Mouse (Mus musculus): ENCODE measurements around the gene Ucn2. TPM values are rescaled to one million over a fixed set of nuclear protein-coding genes. Genes with fewer than 3 reads are reported as not detected.

Gene Ucn2
- not detected for polyA plus RNA-seq (2017; shearing (Covaris generic))

DNA sequence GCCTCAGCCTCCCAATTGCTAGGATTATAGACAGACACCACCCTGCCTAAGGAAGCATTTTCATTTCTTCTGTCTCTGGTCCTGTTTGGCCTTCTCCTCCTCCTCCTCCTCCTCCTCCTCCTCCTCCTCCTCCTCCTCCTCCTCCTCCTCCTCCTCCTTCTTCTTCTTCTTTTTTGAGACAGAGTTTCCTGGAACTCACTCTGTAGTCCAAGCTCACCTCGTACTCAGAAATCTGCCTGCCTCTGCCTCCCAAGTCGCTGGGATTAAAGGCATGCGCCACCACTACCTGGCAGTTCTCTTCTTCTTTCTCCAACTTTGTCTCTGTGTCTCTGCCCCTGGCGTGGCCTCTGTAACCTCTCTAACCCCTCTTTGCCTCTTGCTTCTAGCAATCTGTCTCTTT lies at the start of gene Ucn2:
Ucn2 (plus strand) TSS at position 301 of the 400 bp plus-strand sequence.

DNA sequence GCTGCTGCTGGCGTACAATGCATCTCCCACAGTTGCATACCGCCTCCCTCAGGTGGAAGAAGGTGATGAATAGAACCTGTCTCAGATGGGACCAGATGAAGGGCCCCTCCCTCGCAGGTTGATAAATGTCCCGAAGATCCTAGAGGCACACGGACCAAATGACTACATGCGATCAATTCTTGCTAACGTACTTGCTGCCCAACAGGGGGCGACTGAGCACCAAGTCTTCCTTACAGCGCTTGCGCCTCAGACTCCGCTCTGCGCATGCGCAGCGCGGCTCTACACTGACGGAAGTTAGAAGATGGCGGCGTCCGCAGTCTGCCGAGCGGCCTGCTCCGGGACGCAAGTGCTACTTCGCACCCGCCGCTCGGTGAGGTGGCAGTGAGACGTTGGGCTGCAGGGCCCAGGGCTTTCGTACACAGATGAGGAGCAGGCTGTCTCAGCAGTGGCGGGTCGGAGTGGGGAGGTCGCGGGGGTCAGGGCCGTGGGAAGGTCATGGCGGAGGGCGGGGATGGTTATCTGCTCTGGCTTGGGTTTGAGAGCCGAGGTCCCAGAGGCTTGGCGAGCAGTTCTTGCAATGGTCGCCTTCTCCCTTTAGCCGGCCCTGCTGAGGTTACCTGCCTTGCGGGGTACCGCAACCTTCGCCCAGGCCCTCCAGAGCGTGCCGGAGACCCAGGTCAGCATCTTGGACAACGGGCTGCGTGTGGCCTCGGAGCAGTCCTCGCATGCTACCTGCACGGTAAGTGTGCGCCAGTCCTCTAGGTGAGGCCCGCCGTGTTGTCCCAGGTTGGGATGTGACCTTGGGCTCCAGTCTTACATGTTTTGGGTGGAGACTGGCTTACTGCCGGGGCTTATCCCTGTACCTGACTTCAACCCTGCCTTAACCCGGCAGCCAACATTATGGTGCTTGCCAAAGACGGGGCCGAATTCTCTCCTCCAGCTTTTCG lies 49.1 kb upstream of the Ucn2 start, which contains the start of gene Uqcrc1:
Uqcrc1 (plus strand) TSS at position 216 of the 947 bp plus-strand sequence.

DNA sequence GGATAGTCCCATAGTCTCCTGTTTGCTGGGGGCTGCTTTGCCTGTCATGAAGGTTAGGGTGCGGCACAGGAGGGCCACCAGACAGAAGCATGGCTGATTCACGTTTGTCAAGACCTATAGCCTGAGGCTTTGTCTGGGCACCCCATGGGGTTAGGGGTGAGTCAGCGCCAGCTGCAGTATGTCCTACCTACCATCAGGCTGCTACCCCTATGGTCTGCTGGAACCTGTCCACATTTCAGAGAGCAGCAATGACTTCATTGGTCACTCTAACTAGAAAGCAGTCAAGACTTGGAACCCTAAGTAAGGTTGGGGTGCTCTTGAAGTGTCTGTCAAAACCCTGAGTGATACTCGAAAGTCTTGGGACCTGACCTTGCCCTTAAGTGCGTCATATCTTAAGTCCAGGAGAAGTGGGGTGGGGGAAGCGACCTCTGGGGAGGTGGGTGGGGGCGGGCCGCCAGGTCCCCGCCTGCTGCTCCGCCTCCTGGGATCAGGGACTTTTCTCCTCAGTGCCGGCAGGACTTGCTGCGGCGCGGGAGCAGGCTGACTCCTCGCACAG lies 32.7 kb upstream of the Ucn2 start, which contains the start of gene Col7a1:
Col7a1 (plus strand) TSS at position 506 of the 556 bp plus-strand sequence.

DNA sequence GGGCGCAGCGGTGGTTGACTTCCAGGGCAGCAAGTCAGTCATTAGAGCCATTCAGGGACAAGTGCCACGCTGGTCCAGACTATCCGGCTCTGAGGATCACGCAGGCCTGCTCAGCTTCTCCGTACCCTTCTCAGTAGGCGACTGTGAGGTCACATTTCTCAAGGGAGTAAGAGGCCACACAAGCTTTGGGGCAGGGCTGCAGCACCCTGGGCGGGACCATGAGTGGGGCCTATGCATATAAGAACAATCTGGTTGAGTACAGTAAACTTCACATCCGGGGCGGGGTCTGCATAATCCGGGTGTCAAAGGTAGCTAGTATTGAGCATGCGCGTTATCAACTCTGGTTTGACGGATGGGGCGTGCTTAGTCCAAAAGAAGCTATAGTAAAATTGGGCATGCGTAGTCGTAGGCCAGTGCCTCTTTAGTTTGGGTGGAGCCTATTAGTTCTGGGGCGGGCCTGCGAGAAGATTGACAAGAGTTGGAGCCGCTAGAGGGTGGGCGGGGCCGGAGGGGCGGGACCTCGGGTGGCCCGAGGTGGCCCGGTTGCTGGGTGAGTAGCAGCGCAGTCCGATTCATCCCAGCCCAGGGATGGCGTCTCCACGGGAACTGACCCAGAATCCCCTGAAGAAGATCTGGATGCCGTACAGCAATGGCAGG lies 5.7 kb downstream of the Ucn2 start, which contains the start of gene Pfkfb4:
Pfkfb4 (plus strand) TSS at position 351 of the 657 bp plus-strand sequence.

Other genes with a start within 250 kb of the Ucn2 start
- gene Ip6k2, start 202.2 kb upstream of the Ucn2 start, polyA plus RNA-seq (2017; shearing (Covaris generic)) = 33.8 TPM
- gene Nckipsd, start 177.6 kb upstream of the Ucn2 start, polyA plus RNA-seq (2017; shearing (Covaris generic)) = 11.2 TPM
- 0.06 TPM for gene Celsr3, start 159.7 kb upstream of the Ucn2 start, polyA plus RNA-seq (2017; shearing (Covaris generic))
- 10.1 TPM for gene Slc26a6, start 132.7 kb upstream of the Ucn2 start, polyA plus RNA-seq (2017; shearing (Covaris generic))
- gene Tmem89, start 71.4 kb upstream of the Ucn2 start, polyA plus RNA-seq (2017; shearing (Covaris generic)) = not detected
- 241 TPM for gene Uqcrc1, start 49.4 kb upstream of the Ucn2 start, polyA plus RNA-seq (2017; shearing (Covaris generic))
- 0.49 TPM for gene Col7a1, start 32.4 kb upstream of the Ucn2 start, polyA plus RNA-seq (2017; shearing (Covaris generic))
- 5.2 TPM for gene Pfkfb4, start 5.8 kb downstream of the Ucn2 start, polyA plus RNA-seq (2017; shearing (Covaris generic))
- gene Shisa5, start 52.6 kb downstream of the Ucn2 start, polyA plus RNA-seq (2017; shearing (Covaris generic)) = 2,718 TPM
- gene Trex1, start 73.7 kb downstream of the Ucn2 start, polyA plus RNA-seq (2017; shearing (Covaris generic)) = 103 TPM
- 13.4 TPM for gene Atrip, start 88.1 kb downstream of the Ucn2 start, polyA plus RNA-seq (2017; shearing (Covaris generic))
- gene Ccdc51, start 96.5 kb downstream of the Ucn2 start, polyA plus RNA-seq (2017; shearing (Covaris generic)) = 5.5 TPM
- gene Tma7, start 96.6 kb downstream of the Ucn2 start, polyA plus RNA-seq (2017; shearing (Covaris generic)) = 490 TPM
- 1.9 TPM for gene Plxnb1, start 109.4 kb downstream of the Ucn2 start, polyA plus RNA-seq (2017; shearing (Covaris generic))
- not detected for gene Fbxw21, start 176.0 kb downstream of the Ucn2 start, polyA plus RNA-seq (2017; shearing (Covaris generic))
- gene Fbxw13, start 210.0 kb downstream of the Ucn2 start, polyA plus RNA-seq (2017; shearing (Covaris generic)) = not detected
- 0.28 TPM for gene Fbxw20, start 248.7 kb downstream of the Ucn2 start, polyA plus RNA-seq (2017; shearing (Covaris generic))